In the genomic region with DNA sequence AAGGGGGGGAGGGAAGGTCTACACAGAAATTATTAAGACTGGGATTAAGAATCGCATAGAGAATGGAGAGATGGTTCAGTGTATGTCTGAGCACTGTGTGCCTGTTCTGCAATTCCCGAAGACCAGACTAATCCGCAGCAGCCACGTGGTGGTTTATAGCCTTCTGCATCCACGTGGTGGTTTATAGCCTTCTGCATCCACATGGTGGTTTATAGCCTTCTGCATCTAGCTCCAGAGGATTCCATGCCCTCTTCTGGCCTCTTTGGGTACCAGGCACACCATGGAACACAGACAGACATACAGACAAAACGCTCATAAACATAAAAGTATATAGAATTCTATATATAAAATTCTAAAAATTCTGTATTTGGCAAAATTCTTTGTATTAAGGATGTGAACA, we compare ENCODE assay signal across 23 mouse cellular contexts.
A peak's percentile ranks its signal among the peaks of the same experiment; 100 is the strongest.
DNase-seq lines count a peak whose midpoint lies in the region; ATAC-seq and TF ChIP-seq lines count a peak whose summit lies in the region.
"Had no signal": no experiment of that assay in that cellular context is flagged by ENCODE, and none has a peak within 500 bp of the region (broad histone marks: within the 10 kb centered on the region; RNA-seq: fewer than 3 reads in every experiment).

No protein-coding gene starts in this region.

- H3K4me3 ChIP-seq in limb, embryonic 11.5 days (ENCODE audit: low read depth, low read length) = no peak overlapping the region
- no peak overlapping the region for H3K4me3 ChIP-seq in limb, embryonic 10.5 days
- H3K4me3 ChIP-seq in intestine, embryonic 15.5 days (replicated peaks) = no peak overlapping the region
- H3K4me3 ChIP-seq in intestine, postnatal 0 days (ENCODE audit: low read depth, low read length) = no peak overlapping the region
- H3K4me3 ChIP-seq in lung, postnatal 0 days (ENCODE audit: low read depth, low read length) = no peak overlapping the region
- H3K4me3 ChIP-seq: embryonic facial prominence, embryonic 13.5 days; embryonic facial prominence, embryonic 15.5 days; erythroblast, embryonic 14.5 days; forebrain, embryonic 10.5 days; forebrain, embryonic 12.5 days had no signal

- H3K27me3 ChIP-seq in limb, embryonic 11.5 days (ENCODE audit: control insufficient read depth, insufficient read depth, low read length) = peaks cover 36% of the 10 kb centered on the region
- H3K27me3 ChIP-seq in limb, embryonic 10.5 days (ENCODE audit: low read depth, poor library complexity, severe bottlenecking) = peaks cover 91% of the 10 kb centered on the region
- H3K27me3 ChIP-seq in intestine, embryonic 15.5 days (replicated peaks) = no peaks in the 10 kb centered on the region
- H3K27me3 ChIP-seq in intestine, postnatal 0 days (replicated peaks; ENCODE audit: control insufficient read depth, insufficient read depth, low read length) = peaks cover 3% of the 10 kb centered on the region; the same call in 1 of the 2 replicates
- no peaks in the 10 kb centered on the region for H3K27me3 ChIP-seq in lung, postnatal 0 days (replicated peaks; ENCODE audit: insufficient read depth, low read length)
- H3K27me3 ChIP-seq: embryonic facial prominence, embryonic 15.5 days had no signal

- no peaks in the 10 kb centered on the region for H3K9me3 ChIP-seq in limb, embryonic 11.5 days (ENCODE audit: control insufficient read depth, low read length)
- H3K9me3 ChIP-seq in limb, embryonic 10.5 days (replicated peaks) = no peaks in the 10 kb centered on the region
- H3K9me3 ChIP-seq in intestine, embryonic 15.5 days = no peaks in the 10 kb centered on the region
- no peaks in the 10 kb centered on the region for H3K9me3 ChIP-seq in intestine, postnatal 0 days (ENCODE audit: control insufficient read depth)
- no peaks in the 10 kb centered on the region for H3K9me3 ChIP-seq in lung, postnatal 0 days (ENCODE audit: low read length)
- H3K9me3 ChIP-seq: embryonic facial prominence, embryonic 13.5 days; embryonic facial prominence, embryonic 15.5 days; forebrain, embryonic 10.5 days; forebrain, embryonic 12.5 days had no signal

- no peak for TF ChIP-seq EP300 in lung, postnatal 0 days (IDR thresholded peaks at IDR 0.05)

- peak; percentile 48 for DNase-seq in limb, embryonic 11.5 days (ENCODE audit: low spot score)
- no peak for DNase-seq in limb, embryonic 10.5 days (ENCODE audit: low spot score)
- DNase-seq in frontal cortex, adult 2 months (ENCODE audit: extremely low spot score in 1 of 2, low spot score in 1 of 2) = no peak
- DNase-seq in lung, postnatal 0 days (ENCODE audit: low spot score) = no peak
- DNase-seq in retina, postnatal 1 day = no peak
- DNase-seq: adrenal gland, adult 2 months; adrenal gland, postnatal 25 days; cerebellum, adult 11 months; cerebellum, adult 18-20 months; cerebellum, adult 8-10 months; cerebellum, adult 9-11 months; cerebellum, postnatal 14 days; cerebellum, postnatal 36 days; embryo, embryonic 11 days had no signal

- no peaks in the 10 kb centered on the region for H3K36me3 ChIP-seq in limb, embryonic 11.5 days (ENCODE audit: control insufficient read depth, insufficient read depth, low read length)
- no peaks in the 10 kb centered on the region for H3K36me3 ChIP-seq in limb, embryonic 10.5 days
- H3K36me3 ChIP-seq in intestine, embryonic 15.5 days = no peaks in the 10 kb centered on the region
- H3K36me3 ChIP-seq in intestine, postnatal 0 days (ENCODE audit: control insufficient read depth, insufficient read depth) = no peaks in the 10 kb centered on the region
- H3K36me3 ChIP-seq in lung, postnatal 0 days (ENCODE audit: insufficient read depth, low read length) = no peaks in the 10 kb centered on the region
- H3K36me3 ChIP-seq: embryonic facial prominence, embryonic 13.5 days; embryonic facial prominence, embryonic 15.5 days; forebrain, embryonic 10.5 days; forebrain, embryonic 12.5 days had no signal

- 40% methylated on average over 6 of the region's 6 CpGs for WGBS in limb, embryonic 11.5 days
- WGBS in limb, embryonic 10.5 days = 48% methylated on average over 6 of the region's 6 CpGs
- WGBS in intestine, embryonic 15.5 days = 45% methylated on average over 6 of the region's 6 CpGs
- WGBS in intestine, postnatal 0 days = 46% methylated on average over 6 of the region's 6 CpGs
- 71% methylated on average over 6 of the region's 6 CpGs for WGBS in lung, postnatal 0 days

- H3K27ac ChIP-seq in limb, embryonic 11.5 days (replicated peaks; ENCODE audit: low read depth, low read length) = no peak overlapping the region
- no peak overlapping the region for H3K27ac ChIP-seq in limb, embryonic 10.5 days
- no peak overlapping the region for H3K27ac ChIP-seq in intestine, embryonic 15.5 days
- no peak overlapping the region for H3K27ac ChIP-seq in intestine, postnatal 0 days (ENCODE audit: low read depth, low read length)
- no peak overlapping the region for H3K27ac ChIP-seq in lung, postnatal 0 days (ENCODE audit: low read length)
- H3K27ac ChIP-seq: embryonic facial prominence, embryonic 13.5 days; embryonic facial prominence, embryonic 15.5 days; forebrain, embryonic 10.5 days; forebrain, embryonic 12.5 days had no signal

- H3K4me1 ChIP-seq in limb, embryonic 11.5 days (ENCODE audit: control insufficient read depth, insufficient read depth, low read length) = no peaks in the 10 kb centered on the region
- peaks cover 10% of the 10 kb centered on the region for H3K4me1 ChIP-seq in limb, embryonic 10.5 days
- H3K4me1 ChIP-seq in intestine, embryonic 15.5 days (replicated peaks) = no peaks in the 10 kb centered on the region
- H3K4me1 ChIP-seq in intestine, postnatal 0 days (replicated peaks; ENCODE audit: control insufficient read depth, insufficient read depth, low read length) = 0 out of 2 replicates have a peak, but pooled peaks cover 3% of the 10 kb centered on the region
- H3K4me1 ChIP-seq in lung, postnatal 0 days (ENCODE audit: insufficient read depth, low read depth, low read length) = no peaks in the 10 kb centered on the region
- H3K4me1 ChIP-seq: embryonic facial prominence, embryonic 13.5 days; forebrain, embryonic 12.5 days had no signal

- H3K4me2 ChIP-seq in limb, embryonic 11.5 days (ENCODE audit: low read depth, severe bottlenecking) = no peak overlapping the region
- H3K4me2 ChIP-seq in intestine, embryonic 15.5 days (replicated peaks) = no peak overlapping the region
- no peak overlapping the region for H3K4me2 ChIP-seq in intestine, postnatal 0 days (replicated peaks; ENCODE audit: low read depth)
- no peak overlapping the region for H3K4me2 ChIP-seq in lung, postnatal 0 days (replicated peaks; ENCODE audit: low read depth, low read length)
- H3K4me2 ChIP-seq: embryonic facial prominence, embryonic 13.5 days; embryonic facial prominence, embryonic 15.5 days; forebrain, embryonic 12.5 days had no signal

- ATAC-seq in limb, embryonic 11.5 days (ENCODE audit: insufficient number of reproducible peaks, low FRiP score, low TSS enrichment, low read depth) = no peak
- ATAC-seq in intestine, embryonic 15.5 days = peak; percentile 68; the same call in 1 of the 2 replicates
- peak; percentile 74 for ATAC-seq in intestine, postnatal 0 days
- ATAC-seq in lung, postnatal 0 days = no peak
- ATAC-seq: forebrain, embryonic 14.5 days; forebrain, embryonic 16.5 days had no signal

- TF ChIP-seq CTCF in intestine, postnatal 0 days (IDR thresholded peaks at IDR 0.05; ENCODE audit: low read depth) = peak; percentile 68
- TF ChIP-seq CTCF in lung, postnatal 0 days (IDR thresholded peaks at IDR 0.05) = no peak; the same call in 1 of the 2 replicates

- no peak overlapping the region for H3K9ac ChIP-seq in limb, embryonic 11.5 days (ENCODE audit: low read length)
- no peak overlapping the region for H3K9ac ChIP-seq in intestine, embryonic 15.5 days
- H3K9ac ChIP-seq in intestine, postnatal 0 days (ENCODE audit: low read depth, low read length) = no peak overlapping the region
- no peak overlapping the region for H3K9ac ChIP-seq in lung, postnatal 0 days (replicated peaks; ENCODE audit: low read depth)
- H3K9ac ChIP-seq: embryonic facial prominence, embryonic 13.5 days; embryonic facial prominence, embryonic 15.5 days; forebrain, embryonic 12.5 days had no signal

Comparison
In these comparisons a context has a peak if more than half of its experiments do, and no peak if none do; other contexts are left out.
1. ATAC-seq: peak in intestine, embryonic 15.5 days (single experiment) and intestine, postnatal 0 days (single experiment); none in limb, embryonic 11.5 days (single experiment) and lung, postnatal 0 days (single experiment).